Mouse (Mus musculus) gastrocnemius, postnatal 4 days (tissue): ENCODE measurements at regions not wholly inside any gene's neighbourhood (a gene's known extent, or its start where the extent isn't known, plus 50 kb on each side); places are given as distances from the start of the nearest gene placed in this dataset.

Source experiments
- DNase-seq, 2 experiments: peaks; one replicate each; pipeline ENCODE4 v3.0.0; 2021 to 2022; ENCODE audit warnings: low spot score in 2 of 2, mixed read lengths in 2 of 2

DNA sequence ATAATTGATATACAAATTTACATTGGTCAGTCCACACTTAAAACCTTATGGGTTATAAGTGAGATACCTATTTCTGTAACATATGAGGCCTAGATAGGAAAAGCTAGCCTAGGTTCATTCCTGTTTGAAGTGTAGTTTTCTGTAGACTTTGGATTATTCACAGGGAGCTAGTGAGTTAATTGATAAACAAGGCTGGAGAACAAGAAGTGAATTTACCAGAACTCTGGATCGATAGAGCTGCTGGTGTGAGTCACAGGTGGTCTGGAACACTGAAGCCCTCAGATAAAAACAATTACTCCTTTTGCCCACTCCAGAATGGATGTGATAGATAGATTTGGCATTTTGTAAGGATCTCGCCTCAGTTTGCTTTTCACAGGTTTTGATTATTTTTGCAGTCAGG is 62.0 kb upstream of the Rtl1 start:
- DNase-seq = no peak

GRCm38 (mm10) chr12:109674766-109675165 is 74.6 kb upstream of the Rtl1 start:
- no peak for DNase-seq

DNA sequence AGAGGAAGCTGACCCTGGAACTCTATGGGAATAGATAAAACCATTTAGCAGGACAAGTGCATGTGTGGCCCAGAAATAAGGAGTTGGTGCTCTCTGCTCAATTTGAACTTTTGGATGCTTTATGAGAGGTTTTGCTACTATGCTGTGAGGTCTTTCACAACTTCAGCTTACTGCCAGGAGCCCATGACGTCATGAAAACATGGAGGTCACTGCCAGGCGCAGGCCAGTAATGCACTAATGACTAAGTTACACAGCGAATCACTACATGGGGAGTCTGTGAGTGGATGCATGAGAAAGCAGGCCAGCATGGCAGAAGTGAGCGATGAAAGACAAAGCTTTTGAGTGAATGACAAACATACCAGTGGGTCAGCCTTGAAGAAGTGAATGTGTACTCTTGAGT is 93.9 kb upstream of the Rtl1 start:
- no peak for DNase-seq

DNA sequence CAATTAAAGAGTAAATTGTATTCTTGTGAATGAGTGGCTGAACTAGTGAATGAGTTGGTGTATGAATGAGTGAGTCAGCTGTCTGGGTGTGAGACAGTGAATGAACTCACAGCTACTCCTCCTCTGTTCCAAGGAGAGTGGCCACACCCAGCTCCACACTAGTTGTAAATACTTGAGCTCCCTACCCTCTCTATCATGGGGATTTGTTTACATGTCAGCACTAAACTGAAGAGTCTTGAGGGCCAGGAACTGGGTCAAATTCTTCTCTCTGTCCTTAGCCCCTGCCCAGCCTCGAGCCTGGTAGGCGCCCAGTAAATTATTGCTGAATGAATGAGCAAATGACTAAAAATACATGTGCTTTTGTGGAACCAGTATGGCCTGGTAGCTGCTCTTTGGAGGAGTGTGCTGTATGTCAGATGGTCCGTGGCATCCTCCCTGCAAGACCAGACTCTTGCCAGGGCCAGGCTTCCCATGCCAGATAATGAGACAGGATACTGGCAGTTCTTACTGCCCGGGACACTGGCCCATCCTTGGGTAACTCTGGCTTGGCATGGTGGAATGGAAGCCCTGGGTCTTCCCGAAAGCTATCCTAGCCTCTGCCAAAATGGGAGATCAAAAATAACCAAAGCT is 94.8 kb upstream of the Rtl1 start:
- DNase-seq = no peak

DNA sequence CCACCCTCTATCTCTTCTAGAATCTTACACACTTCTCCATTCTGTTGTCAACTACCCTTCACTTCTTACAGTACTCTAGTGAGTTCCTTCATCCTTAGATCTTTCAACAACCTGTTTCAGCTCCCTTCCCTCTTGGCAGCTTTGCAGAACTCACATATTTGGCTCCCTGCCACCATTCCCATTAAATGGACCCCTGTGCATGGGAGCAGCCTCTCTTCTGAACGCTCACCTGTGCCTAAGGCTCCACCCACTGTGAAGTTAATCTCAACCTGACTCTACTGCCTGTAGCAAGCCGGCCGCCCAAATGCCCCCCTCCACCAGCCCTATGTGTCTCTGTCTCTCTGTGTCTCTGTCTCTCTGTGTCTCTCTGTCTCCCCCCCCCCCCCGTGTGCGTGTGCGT is 106.7 kb upstream of the Rtl1 start:
- DNase-seq = peak in 1 of 2 experiments; percentile 6

DNA sequence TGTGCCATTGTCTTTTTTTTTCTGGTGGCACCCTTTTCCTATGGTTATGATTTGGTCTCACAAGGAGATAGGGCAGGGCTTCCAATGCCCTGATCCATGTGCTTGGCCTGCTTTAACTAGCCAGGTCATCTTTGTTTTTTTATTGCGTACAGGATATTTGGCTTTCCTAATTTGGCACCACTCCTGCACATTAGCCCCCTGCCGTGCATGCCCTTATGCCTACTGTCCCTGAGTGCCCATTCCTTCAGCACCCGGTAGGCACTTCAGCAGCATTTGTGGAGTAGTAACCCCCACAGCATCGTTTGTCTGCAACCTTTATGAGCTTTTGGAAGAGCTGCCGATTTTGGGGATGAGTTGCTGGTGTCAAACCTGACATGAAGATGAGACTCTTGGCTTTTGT is 109.5 kb upstream of the Rtl1 start:
- DNase-seq = no peak

DNA sequence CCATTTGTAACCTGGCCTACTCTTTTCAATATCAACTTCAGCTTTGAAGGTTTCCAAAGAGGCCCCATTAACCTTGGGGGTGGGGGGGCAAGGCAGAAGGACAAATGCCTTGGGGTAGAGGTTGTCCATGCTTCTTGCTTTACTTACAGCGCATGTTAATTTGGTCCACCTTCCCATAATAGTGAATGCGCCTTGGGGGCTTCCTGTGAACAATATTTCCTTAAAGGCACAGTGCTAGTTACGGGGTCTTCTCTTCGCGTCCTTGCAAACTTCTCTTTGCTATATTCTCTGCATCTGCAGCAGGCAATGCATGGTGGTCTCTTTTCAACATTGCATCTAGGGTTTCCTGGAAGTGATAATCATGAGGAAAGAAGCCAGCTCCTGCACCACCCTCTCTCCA is 111.3 kb upstream of the Rtl1 start:
- no peak for DNase-seq

GRCm38 (mm10) chr12:109711946-109712345 is 111.8 kb upstream of the Rtl1 start:
- DNase-seq = no peak

DNA sequence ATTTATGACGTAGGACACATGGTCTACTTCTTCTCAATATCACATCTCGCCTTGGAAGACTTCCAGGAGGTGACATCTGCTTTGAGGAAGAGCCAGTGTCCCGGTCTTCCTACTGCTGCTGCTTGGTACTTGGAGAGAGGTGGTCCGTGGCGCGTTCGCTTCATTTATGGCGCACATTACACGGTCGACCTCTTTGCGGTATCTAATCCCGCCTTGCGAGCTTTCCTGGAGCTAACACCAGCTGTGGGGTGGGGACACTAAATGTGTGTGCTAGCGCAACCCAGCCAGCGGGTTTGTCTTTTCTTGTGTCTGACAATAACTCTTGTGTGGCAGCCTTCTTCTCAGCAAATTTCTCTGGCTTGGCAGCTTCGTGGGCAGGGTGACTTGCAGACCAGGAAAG is 112.3 kb upstream of the Rtl1 start:
- DNase-seq = no peak

DNA sequence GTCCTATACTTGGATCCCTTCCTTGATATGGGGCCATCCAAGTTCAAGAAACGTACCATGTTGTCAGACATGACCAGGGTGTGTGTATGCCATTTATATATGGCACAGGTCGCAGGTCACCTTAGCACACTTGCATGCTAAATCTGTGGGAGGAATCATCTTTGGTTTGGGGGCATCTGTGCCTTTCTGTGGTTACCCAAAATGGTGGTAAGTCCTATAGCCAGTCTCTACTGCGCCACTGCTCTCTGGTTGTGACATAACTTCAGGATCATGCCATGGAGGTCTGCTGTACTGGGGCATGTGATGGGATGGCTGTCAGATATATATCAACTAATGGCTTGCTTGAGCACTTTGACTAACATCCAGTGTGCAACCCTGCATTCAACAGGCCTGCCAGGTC is 112.9 kb upstream of the Rtl1 start:
- no peak for DNase-seq

GRCm38 (mm10) chr12:109714061-109714460 is 113.9 kb upstream of the Rtl1 start:
- DNase-seq = no peak

GRCm38 (mm10) chr12:109716991-109717390 is 116.9 kb upstream of the Rtl1 start:
- peak in 1 of 2 experiments; percentile 12 for DNase-seq

DNA sequence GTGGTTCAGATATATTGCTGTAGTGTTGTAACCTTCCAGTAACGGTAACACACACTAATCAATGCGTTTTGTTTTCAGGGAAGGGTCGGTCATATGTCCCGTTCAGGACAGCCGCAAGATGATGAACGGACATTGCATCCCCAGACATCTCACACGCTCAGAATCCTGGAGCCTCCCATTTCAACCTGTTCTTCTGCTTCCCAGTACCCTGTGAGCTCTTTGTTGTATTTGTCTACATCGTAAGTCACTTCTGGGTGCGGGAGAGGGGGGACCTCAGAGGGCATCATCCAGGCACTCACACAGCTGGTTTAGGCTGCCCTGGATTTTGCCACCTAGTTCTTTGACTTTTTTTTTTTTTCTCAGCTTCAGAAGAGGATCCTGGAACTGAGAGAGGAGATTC is 117.9 kb upstream of the Rtl1 start:
- DNase-seq = peak in 1 of 2 experiments; percentile 4

- no peak for DNase-seq
Measured at GRCm38 (mm10) chr12:109738201-109738600, 138.1 kb upstream of the Rtl1 start.

DNA sequence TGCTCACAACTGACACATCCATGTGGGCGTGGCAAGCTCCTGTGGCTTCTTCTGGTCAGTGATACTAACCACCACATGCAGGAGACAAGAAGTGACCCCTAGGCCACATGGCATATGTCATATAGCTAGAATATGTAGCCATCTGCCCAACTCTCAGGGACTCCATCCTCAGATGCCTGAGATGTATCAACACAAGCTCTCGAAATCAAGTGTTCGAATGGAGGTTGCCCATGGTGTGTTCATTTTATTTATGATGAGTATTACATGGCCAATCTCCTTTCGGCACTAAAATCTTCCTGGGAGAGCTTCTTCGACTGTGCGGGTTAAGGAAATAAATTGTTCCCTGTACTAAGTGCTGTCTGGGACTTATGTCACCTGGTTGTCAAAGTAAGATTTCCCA is 138.8 kb upstream of the Rtl1 start:
- DNase-seq = no peak

DNA sequence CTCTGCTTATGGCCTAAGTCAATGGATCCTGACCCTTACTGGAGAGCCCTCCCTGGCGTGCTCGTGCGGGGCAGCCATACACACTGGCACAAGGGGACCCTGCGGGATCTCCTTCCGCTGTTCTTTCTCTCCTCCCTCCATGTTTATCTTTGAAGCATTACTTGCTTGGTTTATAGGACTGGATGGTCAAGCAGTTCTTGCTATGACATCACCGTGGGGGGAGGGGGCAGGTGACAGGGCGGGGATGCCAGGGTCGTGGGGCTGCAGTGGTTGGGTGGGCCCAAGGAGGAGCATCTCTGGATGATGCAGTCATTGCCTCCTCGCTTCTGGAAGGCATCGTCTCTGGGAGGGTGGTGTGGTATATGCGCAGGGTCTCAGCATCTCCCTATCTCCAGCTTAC is 142.4 kb upstream of the Rtl1 start:
- peak in 1 of 2 experiments; percentile 15 for DNase-seq

DNA sequence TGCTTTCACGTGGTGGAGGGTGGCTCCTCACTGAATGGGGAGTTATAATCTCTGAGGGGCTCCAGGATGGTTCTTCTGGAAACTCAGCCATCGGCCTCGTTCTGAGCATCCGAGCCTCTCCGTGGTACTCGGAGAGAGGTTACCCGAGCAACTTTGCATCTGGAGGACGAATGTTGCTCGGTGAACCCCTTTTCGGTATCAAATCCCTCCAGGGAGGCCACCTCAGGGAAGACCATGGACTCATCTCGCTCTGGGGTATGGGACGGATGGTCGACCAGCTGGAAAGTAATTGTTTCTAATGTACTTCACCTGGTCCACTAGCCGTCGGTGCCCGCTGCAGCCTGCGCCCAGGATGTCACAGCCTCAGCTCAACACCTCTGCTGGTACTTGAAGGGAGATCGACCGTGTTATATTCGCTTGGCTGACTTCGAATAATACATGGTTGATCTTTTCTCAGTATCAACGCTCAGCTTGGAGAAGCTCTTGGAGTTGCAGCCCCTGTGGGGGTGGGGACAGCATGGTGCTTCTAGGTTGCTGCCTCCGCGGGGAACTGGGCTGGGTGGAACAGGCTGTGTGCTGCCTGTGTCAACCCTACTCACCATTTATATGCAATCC is 143.0 kb upstream of the Rtl1 start:
- DNase-seq = peak in 1 of 2 experiments; percentile 16

- peak in 1 of 2 experiments; percentile 8 for DNase-seq
Measured at GRCm38 (mm10) chr12:109744186-109744585, 144.1 kb upstream of the Rtl1 start.

DNA sequence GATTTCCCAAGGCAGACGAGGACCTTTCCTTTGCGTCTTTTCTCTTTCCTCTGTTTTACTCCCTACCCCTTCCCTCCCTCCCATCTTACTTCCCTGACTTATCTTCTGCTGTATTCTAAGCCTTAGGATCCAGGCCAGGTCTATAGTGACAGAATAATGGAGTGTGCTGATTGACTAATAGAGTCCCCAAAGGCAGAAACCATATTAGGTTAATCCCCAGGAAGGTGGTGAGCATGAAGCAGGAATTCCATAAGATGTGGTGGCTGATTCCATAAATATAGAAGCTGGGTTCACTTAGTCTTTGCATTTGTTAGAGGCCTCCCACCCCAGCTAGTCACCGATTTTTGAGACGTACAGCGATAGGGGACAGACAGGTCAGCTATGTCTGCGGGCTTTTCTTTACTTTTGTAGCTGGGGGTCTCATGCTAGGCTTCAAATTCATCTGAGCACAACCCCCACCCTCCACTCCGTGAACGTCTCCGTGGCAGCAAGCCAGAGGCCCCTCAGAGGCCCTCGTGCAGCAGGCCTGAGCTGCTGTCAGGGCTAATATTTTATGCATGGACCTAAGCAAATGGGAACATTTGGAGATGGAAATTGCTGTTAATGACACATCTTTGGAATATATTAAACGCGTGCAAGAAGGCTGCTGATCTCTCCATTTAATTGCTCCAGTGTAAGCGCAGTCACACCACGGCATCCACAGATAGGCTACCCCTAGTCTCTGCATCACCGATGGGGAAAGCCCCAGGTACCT is 145.8 kb upstream of the Rtl1 start:
- DNase-seq = peak in 1 of 2 experiments; percentile 13

GRCm38 (mm10) chr12:109747201-109747600 is 147.1 kb upstream of the Rtl1 start:
- DNase-seq = peak in 1 of 2 experiments; percentile 12

DNA sequence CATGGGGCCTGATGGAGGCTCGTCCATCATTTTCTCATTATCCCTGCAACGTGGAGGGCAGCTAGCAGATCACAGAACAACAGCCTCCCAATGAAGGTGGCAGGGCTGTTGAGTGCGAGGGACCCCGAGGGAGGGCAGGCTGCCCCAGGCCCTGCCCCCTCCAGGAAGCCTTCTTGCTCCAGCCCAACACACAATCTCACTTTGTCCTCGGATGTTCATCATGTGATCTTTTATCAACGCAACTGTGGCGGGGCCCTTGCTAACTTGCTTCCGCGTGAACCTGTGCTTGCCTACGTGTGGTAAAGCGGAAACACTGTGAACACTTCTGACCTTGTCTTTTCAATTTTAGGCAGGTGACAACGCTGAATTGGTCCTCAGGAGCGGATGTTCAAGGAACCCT is 147.6 kb upstream of the Rtl1 start:
- peak in 1 of 2 experiments; percentile 11 for DNase-seq

GRCm38 (mm10) chr12:109748326-109749059 is 148.4 kb upstream of the Rtl1 start:
- peak in 1 of 2 experiments; percentile 15 for DNase-seq
